Mouse (Mus musculus) testis, adult 2 months (tissue): ENCODE results near the gene Gm3404.
"Not testable (repeated sequence)": the region's sequence is repeated elsewhere in the genome, so short reads cannot be mapped to it uniquely, and the experiment has no call there.

Source experiments
- CTCF ChIP-seq: fragments of 200-500 bp; IDR thresholded peaks from 2 replicates; pipeline ENCODE4 v1.5.1; 2012; ENCODE audit warnings: low read depth, mild to moderate bottlenecking, inconsistent platforms, low read length, moderate library complexity; ENCODE audit not compliant: control insufficient read depth, insufficient read depth, insufficient replicate concordance
- POLR2A ChIP-seq: fragments of 200-500 bp; IDR thresholded peaks from 2 replicates; pipeline ENCODE4 v1.6.1; 2012; ENCODE audit warnings: low read depth, mild to moderate bottlenecking, inconsistent platforms, low read length, moderate library complexity; ENCODE audit not compliant: control insufficient read depth

- TF ChIP-seq CTCF, POLR2A: not testable (repeated sequence)
Observed at GRCm38 (mm10) chr5:146488959-146489358, 36.6 kb upstream of the Gm3404 start.
